Mouse (Mus musculus): ENCODE measurements at regions not wholly inside any gene's neighbourhood (a gene's known extent, or its start where the extent isn't known, plus 50 kb on each side); places are given as distances from the start of the nearest gene placed in this dataset.

- no peak for DNase-seq (ENCODE audit: low read depth)
Observed at GRCm38 (mm10) chr10:105704472-105705235, 130.4 kb upstream of the Tmtc2 start.

GRCm38 (mm10) chr10:105693131-105693530, 118.9 kb upstream of the Tmtc2 start:
- DNase-seq (ENCODE audit: low read depth) = no peak

DNA sequence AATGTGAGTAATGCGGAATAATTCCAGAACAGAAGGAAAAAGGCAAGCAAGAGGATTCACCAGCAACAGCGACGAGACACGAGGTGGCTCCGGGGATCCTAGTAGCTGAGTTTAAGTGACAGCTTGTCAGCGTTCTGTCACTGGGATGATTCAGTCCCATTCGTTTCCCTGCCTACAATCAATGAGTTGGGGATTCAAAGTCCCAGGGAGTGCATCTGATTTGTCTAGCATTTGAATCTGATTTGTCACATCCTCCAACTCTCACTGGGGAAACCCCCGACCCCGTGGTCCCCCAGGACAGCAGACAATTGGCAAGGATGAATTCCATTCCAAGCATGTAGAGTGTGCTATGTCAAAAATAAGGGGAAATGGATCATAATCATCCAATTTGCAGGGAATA, 115.1 kb upstream of the Tmtc2 start:
- DNase-seq (ENCODE audit: low read depth) = no peak

DNA sequence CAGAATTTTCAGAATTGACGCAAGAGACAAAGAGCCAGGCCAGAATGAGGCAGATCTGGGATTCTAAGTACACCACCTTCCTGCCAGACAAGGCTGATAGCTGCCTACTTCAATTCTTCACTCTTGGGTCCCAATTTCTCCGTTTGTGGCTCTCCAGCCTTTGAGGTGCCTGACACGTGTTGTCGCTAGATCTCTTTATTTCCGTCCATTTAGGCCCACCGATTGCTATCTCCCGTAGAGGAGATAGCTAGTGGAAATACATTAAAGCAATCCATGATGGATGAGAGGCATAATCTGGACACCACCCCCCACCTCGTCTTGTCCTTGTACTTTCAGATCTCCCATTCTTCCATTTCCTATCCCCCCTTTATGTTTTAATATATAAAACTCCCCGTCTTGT, 114.6 kb upstream of the Tmtc2 start:
- DNase-seq (ENCODE audit: low read depth) = no peak

GRCm38 (mm10) chr10:105686876-105687275, 112.6 kb upstream of the Tmtc2 start:
- DNase-seq (ENCODE audit: low read depth) = peak; percentile 20

- DNase-seq (ENCODE audit: low read depth) = no peak
Observed at GRCm38 (mm10) chr10:105679598-105679997, 105.3 kb upstream of the Tmtc2 start.

DNA sequence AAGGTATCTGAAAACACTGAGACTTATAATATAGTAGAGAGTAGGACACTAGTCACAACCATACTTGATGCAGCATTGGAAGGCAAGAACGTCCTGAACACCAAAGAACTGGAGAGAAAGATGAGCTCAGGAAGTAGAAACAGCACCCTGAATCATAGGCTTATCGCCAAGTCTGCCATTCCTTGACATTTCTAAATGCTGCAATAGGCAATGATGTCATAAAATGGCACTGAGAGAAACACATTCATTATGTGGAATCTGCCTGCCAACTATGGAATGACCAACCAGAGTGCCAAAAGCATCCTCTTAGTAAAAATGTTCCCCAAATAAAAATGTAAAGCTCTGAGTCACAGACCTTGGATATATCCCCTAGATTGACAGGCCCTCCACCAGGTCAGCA, 92.7 kb upstream of the Tmtc2 start:
- DNase-seq (ENCODE audit: low read depth) = no peak

- DNase-seq (ENCODE audit: low read depth) = no peak
Observed at GRCm38 (mm10) chr10:105660761-105661160, 86.5 kb upstream of the Tmtc2 start.

DNA sequence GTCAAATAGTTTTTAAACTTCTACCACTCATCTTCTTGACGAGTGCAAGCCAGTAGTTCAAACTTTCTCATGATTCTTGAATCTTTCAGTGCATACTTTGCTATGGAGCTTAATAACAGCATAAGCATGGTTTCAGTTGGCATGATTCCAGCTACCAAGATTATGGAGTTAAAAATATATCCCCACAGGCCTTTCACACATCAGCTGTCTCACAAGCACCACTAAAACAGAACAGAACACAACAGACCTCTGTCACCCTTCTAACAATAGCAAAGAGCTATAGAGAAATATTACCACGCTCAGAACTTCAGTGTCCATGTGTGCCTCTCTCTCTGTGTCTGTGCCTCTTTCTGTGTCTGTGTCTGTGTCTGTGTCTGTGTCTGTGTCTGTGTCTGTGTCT, 82.5 kb upstream of the Tmtc2 start:
- DNase-seq (ENCODE audit: low read depth) = no peak

DNA sequence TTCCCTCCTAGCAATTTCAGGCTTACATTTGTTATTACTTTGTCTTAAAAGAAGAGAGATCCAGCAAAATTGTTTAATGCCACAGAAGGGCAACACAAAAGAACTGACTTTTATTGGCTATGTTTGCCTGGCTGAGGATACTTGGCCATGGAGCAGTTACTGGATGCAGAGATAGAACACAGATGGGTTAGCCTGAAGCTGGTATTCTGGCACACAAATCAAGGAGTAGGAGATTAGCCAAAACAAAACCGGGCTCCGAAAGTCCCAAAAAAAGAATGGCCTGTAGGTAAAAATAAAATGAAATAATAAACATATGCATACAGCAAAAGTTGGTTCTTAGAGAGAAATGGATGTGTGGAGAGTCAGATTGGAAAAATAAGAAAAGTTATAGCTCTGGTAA, 78.2 kb upstream of the Tmtc2 start:
- DNase-seq (ENCODE audit: low read depth) = no peak

- no peak for DNase-seq (ENCODE audit: low read depth)
Observed at GRCm38 (mm10) chr10:105639011-105639451, 64.8 kb upstream of the Tmtc2 start.

DNA sequence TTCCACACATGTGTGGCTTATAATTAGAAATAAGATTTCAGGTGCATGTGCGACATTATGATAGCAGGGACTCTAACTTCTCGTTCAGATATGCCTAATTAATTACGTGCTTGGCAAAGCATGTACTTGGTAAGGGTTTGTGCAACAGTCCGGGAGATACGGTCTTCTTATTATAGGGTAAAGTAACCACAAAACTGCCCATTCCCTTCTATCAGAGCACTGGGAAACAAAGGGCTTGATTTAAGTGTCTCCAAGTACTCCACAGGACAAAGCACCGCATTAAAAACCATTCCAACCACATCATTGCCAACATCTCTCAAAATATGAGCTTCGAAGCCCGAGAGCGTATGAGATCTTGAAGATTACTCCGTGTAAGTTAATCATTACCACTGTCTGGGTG, 64.2 kb upstream of the Tmtc2 start:
- no peak for DNase-seq (ENCODE audit: low read depth)

GRCm38 (mm10) chr10:105626842-105627241, 52.6 kb upstream of the Tmtc2 start:
- DNase-seq (ENCODE audit: low read depth) = no peak

GRCm38 (mm10) chr10:105625324-105625950, 51.2 kb upstream of the Tmtc2 start:
- DNase-seq (ENCODE audit: low read depth) = no peak

Data from fibroblast of lung, adult 2 months (primary cell).